ENCODE assay signal across 7 mouse cellular contexts in the genomic region with DNA sequence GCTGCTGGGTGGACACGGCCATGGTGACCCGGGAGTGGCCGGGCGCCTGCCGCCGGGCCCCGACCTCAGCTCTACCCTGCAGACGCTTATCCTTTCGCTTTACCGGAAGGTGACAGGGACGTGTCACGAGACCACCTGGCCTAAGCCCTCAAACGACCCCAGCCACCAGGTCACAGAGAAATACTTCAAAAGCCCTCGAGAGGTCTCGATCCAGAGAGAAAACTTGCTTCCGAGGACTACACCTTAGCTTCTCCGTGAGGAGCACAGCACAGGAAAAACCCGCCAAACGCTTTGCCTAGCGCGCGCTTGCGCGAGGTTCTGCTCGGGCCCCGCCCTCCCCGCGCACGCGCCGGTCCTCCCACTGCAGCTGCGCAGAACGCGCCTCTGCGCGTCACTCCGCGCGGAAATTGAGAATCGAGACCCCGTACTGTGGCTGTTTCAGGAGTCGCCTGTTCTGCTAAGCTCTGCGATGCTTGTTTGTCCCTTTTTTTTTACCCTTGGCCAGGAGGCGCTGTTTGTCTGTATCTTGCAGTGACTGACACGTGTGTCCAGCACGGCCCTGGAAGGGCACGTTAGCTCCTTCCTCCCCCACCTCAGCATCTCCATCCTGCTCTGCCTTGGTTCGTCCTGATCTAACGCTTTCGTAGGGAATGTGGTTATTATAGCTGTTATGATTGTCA. TPM values are rescaled to one million over a fixed set of nuclear protein-coding genes. Genes with fewer than 3 reads are reported as not detected.
DNase-seq lines count a peak whose midpoint lies in the region; ATAC-seq lines count a peak whose summit lies in the region.

A gene (minus strand): TSS at position 320 of the 680 bp plus-strand sequence.

- peak within 1 kb of the TSS; percentile 54 for H3K4me3 ChIP-seq in intestine, embryonic 15.5 days (replicated peaks)
- H3K4me3 ChIP-seq in midbrain, embryonic 10.5 days: peak within 1 kb of the TSS; percentile 66

- H3K27ac ChIP-seq in intestine, embryonic 15.5 days: peak within 1 kb of the TSS; percentile 68
- H3K27ac ChIP-seq in midbrain, embryonic 10.5 days (replicated peaks): peak within 1 kb of the TSS; percentile 88

- H3K27me3 ChIP-seq in intestine, embryonic 15.5 days (replicated peaks): no peaks in the 10 kb centered on the region
- no peaks in the 10 kb centered on the region for H3K27me3 ChIP-seq in midbrain, embryonic 10.5 days (ENCODE audit: low read depth, poor library complexity, severe bottlenecking)

- WGBS in intestine, embryonic 15.5 days: under 1% methylated on average over 50 of the region's 50 CpGs
- WGBS in midbrain, embryonic 10.5 days: under 1% methylated on average over 50 of the region's 50 CpGs

- no peaks in the 10 kb centered on the region for H3K9me3 ChIP-seq in intestine, embryonic 15.5 days
- H3K9me3 ChIP-seq in midbrain, embryonic 10.5 days (replicated peaks): no peaks in the 10 kb centered on the region

- peaks cover 2% of the 10 kb centered on the region for H3K36me3 ChIP-seq in intestine, embryonic 15.5 days
- peaks cover 28% of the 10 kb centered on the region for H3K36me3 ChIP-seq in midbrain, embryonic 10.5 days

- peak; percentile 92 to 96 for DNase-seq in adrenal gland, adult (ENCODE audit: inconsistent age in 2 of 2, low spot score in 1 of 2)
- DNase-seq in embryo, embryonic 10.5 days (ENCODE audit: low spot score): peak; percentile 93
- peak; percentile 83 for DNase-seq in gastrocnemius, postnatal 36 days
- peak; percentile 89 for DNase-seq in left cerebral cortex, postnatal 25 days (ENCODE audit: low spot score in 2 of 2)
- DNase-seq in midbrain, embryonic 10.5 days (ENCODE audit: low spot score): peak; percentile 89
- DNase-seq in right cerebral cortex, postnatal 4 days: peak; percentile 89

- H3K4me1 ChIP-seq in intestine, embryonic 15.5 days (replicated peaks): peaks cover 23% of the 10 kb centered on the region
- H3K4me1 ChIP-seq in midbrain, embryonic 10.5 days: peaks cover 37% of the 10 kb centered on the region

- peak within 1 kb of the TSS; percentile 57 for H3K9ac ChIP-seq in intestine, embryonic 15.5 days

- ATAC-seq in intestine, embryonic 15.5 days: peak; percentile 91

- peak within 1 kb of the TSS; percentile 68 for H3K4me2 ChIP-seq in intestine, embryonic 15.5 days (replicated peaks)

- intact Hi-C loops in gastrocnemius, postnatal 36 days (cut with DNase I): no loop called here
- intact Hi-C loops in left cerebral cortex, postnatal 25 days (cut with DNase I): loop anchor here (1.0 to 2.0 kb wide), 2 partner anchors 54 to 83 kb away; a partner anchor contains a TSS

RNA-seq across cellular contexts. Expression of the gene that starts here (rescaled TPM):
- 10 to 100 TPM in 1 of 2 experiments, 1 to 10 TPM in 1; 8.6 to 11.6 TPM for total RNA-seq in gastrocnemius, postnatal 36 days (2021)
- 64.0 and 65.8 TPM in 2 replicates for polyA plus RNA-seq in intestine, embryonic 15.5 days (2015; fragmentation: Nextera tagmentation; extraction: Ambion mirVana)
- total RNA-seq in left cerebral cortex, postnatal 25 days (2021): 1 to 10 TPM; 3.8 to 5.6 TPM
- 97.3 and 110 TPM in 2 replicates for polyA plus RNA-seq in midbrain, embryonic 10.5 days (2016; fragmentation: Nextera tagmentation; extraction: Ambion mirVana)

Comparison
In these comparisons a context has a peak if more than half of its experiments do, and no peak if none do; other contexts are left out.
1. Peak in every context shown above with its lines: DNase-seq, ATAC-seq, H3K4me3 ChIP-seq and H3K27ac ChIP-seq.